Mouse (Mus musculus): Measurements from ENCODE around the gene Nfe2.

DNA sequence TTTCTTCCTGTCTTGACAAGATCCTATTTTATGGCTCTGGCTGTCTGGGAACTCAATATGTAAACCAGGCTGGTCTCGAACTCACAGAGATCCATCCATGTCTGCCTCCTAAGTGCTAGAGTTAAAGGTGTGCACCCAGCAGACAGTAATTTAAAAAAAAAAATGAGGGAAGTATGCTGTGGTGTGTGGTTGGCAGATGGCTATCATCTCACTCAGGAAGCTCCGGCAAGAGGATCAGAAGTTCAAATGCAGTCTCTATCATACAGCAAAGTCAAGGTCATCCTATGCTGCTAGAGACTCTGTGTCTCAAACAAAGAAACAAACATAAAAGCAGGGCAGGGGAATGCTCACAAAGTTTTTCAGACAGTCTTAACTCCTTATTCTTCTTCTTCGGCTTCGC lies 10.7 kb upstream of the Nfe2 start:
- TF ChIP-seq CTCF (IDR thresholded peaks at IDR 0.05) (no peak), EP300 (IDR thresholded peaks at IDR 0.05) (no peak)

Data from lung, postnatal 0 days (tissue).